Mouse (Mus musculus) kidney, postnatal 4 days (tissue): Measurements from ENCODE around the gene Tifab.

Source experiments
- DNase-seq, 2 experiments: peaks; one replicate each; pipeline ENCODE4 v3.0.0; 2021; ENCODE audit warnings: mixed read lengths in 2 of 2

The Tifab gene

DNA sequence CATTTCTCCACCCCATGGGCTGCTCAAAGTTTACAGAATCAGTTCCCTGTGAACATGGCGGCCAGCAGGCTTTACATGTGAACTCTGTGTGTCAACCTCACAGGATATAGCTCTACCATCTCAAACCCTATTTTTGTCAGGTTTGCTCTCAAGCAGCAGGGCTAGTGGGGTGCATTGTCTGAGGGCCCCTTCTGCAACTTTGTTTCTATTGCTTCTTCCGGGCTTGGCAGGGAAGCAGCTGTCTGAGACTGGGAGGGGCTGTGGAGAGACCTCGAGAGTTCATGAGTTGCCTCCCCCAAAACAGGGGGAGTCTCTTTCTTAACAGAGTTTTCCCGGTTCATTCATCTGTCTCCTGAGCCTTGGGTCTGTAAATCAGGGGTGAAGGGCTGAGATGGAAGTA, 2.8 kb downstream of the Tifab start:
- peak in 1 of 2 experiments; percentile 35 for DNase-seq

DNA sequence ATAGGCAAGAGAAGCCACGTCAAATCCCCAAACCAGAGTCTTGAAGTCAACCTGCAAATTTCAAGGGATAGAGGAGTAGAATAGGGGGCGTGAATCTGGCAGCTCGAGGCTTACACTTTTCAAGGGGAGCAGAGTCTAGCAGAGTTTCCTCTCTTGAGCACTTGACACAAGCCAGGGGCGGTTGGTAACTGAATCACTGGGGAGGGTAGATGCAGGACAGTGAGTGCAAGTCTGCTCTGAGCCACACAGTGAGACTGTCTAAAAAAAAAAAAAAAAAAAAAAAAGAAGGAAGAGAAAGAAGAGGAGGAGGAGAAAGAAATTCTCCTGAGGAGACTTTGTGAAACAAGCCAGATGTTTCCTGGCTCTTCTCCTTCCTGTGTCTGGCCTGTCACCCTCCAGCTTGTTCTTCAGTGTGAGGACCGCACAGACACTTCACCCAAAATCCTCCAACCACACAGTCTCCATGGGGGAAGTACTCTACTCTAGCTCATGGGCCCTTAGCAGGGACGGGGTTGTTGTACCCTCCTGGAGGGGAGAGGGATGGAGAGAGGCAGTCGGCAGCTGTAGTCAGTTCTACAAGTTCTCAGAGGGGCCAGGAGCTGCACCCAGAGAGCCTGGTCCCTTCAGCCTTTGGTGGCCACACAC, 5.7 kb downstream of the Tifab start:
- DNase-seq, result peak; percentile 24 to 30

DNA sequence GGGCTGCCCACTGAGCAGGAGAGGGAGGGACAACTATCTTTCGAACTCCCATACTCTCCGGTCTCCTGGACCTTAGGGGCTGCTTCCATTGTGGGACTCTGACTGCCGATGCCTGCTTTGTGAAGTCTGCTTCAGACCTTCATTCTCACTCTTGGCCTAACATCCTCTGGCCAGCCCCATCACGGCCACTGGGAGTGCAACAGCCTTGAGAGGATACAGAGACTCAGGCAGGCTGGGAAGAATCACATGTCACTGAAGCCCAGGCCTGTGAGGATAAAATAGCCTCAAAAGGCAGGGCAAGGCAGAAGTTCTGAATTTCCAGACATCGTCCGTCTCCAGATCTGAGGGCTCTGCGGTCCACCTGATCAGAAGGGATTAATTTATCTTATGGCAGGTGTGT, 6.6 kb downstream of the Tifab start:
- DNase-seq, result peak; percentile 54 to 69

DNA sequence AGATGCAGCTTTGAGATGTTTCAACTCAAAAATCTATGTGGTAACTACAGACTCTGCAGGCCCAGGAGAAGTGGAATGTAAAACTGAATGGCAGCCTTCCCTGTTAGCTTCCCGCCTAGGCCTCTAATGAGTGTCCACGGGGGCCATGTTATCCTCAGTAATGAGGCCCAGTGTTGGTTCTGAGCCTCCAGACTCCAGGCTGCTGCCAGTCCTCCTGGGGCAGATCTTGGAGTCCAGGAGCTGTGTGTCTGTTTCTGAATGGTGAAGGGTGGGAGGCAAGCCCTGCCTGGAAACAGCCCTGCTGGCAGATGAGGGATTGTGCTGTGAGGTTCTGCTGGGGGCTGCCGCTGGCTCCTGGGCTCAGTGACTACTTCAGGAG, 10.3 kb downstream of the Tifab start:
- DNase-seq, result peak in 1 of 2 experiments; percentile 37

DNA sequence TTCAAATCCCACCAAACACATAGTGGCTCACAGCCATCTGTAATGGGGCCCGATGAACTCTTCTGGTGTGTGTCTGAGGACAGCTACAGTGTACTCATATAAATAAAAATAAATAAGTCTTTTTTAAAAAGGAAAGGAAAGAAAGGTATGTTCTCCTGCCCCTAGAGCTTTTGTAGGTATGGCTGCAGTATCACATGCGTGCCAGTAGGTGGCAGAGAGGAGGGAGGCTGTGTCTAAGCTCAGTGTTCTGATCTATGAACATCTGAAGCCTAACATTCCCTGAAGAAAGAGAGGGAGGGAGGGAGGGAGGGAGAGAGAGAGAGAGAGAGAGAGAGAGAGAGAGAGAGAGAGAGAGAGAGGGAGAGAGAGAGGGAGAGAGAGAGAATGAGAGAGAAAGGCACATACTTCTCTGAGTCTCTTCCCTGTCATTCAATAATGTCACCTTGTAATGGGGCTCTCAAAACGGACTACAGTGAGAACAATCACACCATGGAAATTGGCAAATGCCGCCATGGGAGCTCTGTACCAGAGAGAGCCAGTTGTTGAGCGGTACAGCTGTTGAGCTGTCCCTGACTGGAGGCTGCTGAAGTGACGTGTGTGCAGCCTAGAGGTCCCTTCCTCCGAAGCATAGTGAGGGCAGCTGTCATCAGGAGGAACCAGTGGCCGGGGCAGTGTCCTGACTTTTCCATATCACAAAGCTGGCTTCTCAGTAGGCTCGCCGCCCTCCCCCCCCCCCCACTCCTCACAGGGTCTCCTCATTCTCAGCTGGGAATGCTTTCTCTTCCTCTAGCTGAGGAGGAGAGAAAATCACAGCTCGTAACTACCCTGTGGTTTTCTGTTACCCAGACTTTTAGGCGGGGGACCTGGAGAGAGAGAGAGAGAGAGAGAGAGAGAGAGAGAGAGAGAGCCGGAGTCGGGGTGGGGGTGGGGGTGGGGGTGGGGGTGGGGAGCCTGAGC, 11.0 kb downstream of the Tifab start:
- DNase-seq, result peak; percentile 50 to 61

DNA sequence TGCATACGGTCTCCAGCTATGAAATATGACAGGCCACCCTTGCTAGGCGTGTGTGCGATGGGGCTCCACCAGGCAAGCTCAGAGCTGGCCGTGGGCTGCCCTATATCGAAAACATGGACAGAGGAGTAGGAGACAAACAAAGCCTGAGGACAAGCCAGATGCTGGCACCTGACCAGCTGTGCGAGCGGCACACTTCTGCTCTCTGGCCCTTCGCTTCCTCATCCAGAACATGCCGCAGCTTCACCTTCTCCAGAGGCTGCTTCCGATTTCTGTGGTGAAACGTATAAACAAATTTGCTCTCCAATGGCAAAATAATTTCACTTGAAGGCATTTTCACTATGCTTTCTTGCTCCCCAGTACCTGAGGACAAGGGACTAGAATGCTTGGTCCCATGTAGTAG, 13.1 kb downstream of the Tifab start:
- DNase-seq, result no peak

DNA sequence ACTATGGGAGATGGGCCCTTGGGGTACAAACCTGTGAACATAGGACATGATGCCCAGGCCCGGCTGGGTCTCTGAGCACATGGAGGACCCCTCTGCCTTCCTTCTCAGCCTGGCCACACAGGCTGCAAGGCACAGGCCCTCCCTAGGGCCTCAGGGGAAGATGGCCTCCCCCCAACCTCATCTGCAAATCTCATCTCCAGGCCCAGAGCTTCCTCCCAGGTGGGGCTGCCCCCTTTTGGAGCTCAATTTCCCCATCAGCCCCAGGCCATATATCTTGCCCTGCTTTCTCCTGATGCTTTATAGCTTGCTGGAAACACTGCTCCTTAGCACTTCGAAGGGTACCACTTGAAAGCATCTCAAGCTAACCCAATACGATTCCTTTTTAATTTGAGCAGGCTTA, 14.3 kb downstream of the Tifab start:
- no peak for DNase-seq

DNA sequence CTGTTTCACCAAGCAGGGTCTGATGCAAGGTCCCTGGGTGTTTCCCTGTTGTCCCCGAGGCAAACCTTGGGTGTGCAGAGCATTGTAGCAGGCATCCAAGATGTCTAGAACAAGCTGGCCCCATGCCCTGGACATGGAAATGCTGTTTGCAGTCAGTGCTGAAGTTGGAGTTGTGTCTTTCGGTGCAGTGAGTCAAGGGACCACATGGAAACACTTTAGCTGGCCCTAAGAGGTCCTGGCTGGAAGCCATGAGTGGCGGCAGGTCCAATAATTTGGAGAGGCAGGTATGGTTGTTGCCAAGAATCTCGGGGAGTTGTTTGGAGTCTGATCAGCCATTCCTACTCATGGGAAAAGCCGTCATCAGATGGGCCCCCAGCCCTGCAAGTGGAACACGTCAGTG, 14.9 kb downstream of the Tifab start:
- peak; percentile 52 to 63 for DNase-seq

DNA sequence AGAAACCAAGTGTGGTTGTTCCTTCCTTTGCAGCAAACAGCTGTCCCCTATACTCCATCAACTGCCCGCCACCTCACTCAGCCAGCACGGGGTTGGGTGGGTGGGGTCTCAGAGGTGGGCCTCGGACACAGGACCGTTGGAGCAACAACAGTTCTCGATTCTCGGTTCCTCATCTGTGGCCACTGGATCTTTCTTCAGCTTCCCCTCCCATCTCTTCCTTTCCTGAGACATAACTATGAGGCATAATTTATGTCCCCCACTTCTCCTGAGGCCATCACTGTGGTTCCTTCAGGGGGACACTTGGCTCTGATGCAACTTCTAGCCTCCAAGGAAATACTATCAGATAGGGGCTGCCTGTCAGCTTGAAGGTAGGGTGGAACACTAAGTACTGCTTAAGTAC, 15.8 kb downstream of the Tifab start:
- no peak for DNase-seq

DNA sequence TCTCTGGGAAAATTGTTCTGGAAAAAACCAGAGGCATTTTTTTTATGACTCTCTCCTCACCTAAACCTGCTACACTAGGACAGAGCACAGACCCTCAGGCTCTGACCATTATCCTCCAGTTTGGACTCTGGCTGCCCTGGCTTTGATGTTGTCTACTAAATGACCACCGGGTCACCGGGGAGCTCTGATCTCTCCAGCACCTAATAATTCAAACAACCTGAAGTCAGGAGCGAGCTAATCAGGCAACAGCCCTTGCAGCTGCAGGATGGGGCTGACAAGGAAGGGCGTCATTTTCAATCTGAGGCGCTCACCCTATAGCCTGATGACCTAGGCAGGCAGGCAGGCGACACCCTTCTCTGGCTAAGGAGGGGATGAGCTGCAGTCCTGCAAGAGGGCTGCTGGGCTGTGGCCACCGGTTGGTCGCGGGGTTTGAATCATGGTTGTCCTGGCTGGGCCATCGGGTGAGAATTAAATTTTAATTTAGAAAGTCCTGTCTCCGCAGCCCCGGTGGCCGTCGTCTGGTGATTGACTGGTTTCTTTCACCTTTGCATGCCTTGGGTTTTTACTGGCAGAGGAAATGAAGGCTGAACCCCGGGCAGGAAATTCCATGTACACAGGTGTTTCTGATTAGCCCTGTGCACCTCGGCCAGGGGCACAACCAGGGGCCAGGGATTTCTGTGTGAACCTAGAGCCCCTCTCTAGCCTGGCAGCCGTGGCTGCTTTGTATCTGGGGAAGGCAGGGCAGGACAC, 18.9 kb downstream of the Tifab start:
- peak in 1 of 2 experiments; percentile 21 for DNase-seq

DNA sequence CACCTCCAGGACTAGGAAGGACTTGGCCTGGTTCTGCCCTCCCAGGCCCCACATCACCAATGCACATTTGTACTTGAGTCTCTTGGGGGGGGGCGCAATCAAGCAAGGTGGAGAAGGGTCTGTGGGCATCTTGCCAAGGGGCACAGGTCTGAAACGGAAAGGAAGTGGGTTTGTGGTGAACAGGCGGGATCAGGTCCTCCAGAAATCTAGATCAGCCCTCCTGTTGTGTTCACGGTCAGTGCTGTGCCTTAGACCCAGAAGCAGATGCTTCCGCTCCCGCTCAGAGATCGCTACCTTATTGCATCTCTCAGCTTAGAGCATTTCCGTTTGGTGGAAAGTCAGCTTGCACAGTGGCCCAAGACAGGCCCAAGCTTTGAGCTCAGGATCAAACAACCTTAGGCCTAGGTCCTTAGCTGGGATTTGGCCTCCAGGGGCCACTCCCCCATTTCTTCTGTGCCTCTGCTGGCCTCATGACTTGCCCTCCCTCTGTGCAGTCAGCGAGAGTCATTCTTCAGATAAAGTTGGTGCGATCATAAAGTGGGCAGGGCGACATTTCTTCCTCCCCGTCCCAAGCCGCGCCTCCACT, 19.6 kb downstream of the Tifab start:
- peak; percentile 20 to 31 for DNase-seq

DNA sequence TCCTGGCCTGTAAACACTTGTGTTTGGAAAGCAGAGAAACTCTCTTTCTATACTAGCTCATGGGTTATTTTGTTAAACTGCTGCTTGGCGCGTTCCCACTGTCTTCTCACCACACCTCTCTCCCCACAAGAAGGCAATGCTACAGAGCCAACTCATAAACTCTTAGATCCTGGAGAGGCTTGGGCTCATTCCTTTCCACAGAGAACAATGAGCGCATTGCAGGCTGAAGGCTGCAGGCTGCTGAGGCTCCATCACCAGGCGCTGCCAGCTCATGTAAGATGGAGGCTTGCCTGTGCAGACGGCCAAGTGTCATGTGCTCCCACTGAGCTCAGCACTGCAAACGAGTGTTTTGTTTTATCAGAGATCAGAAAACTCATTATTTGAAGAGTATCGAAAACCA, 23.0 kb downstream of the Tifab start:
- no peak for DNase-seq

DNA sequence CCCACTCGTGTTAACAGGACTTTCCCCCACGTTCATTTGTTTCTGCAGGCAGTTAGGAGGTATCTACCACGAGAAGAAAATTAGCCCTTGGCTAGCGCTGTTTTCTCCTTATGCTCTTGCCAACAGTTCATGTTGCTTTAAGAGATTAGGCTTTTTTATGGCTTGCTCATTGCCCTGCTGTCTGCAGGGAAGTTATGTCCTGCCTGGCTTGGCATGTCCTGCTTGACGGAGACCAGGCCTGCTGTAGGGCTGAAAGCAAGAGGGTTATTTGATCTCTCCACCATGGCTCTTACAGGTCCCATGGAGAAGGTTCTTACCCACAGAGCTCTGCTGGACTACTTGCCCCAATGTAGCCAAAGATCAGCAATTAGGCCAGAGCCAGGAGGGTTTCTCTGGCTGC, 23.6 kb downstream of the Tifab start:
- DNase-seq, result peak; percentile 40 to 59

DNA sequence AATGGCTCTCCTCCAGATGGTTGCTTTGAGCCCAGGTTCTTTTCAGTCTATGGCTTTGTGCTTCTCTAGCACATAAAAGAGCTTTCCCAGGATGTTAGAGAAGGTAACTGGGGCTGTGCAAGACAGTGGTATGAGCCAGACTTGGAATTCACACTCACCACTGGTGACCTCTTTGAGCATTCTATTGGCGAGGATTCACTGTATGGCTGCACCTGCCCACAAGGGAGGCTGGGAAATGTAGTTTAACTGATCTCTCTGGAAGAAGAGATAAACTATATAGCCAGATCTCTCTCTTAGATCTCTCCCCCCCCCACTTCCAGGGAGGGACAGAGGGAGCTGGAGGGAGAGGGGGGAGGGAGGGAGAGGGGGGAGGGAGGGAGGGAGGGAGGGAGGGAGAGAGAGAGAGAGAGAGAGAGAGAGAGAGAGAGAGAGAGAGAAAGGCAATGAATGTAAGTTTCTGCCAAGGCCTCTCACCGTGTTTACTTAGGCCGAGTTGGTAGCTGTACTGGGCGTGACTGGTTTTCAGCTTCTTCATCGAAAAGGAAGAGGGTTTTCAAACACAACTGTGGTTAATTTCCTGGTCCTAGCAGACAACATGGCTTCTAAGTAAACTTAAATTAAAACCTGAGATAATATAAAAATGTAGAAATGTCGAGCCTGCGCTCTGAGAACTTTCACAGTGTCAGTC, 25.8 kb downstream of the Tifab start:
- no peak for DNase-seq

DNA sequence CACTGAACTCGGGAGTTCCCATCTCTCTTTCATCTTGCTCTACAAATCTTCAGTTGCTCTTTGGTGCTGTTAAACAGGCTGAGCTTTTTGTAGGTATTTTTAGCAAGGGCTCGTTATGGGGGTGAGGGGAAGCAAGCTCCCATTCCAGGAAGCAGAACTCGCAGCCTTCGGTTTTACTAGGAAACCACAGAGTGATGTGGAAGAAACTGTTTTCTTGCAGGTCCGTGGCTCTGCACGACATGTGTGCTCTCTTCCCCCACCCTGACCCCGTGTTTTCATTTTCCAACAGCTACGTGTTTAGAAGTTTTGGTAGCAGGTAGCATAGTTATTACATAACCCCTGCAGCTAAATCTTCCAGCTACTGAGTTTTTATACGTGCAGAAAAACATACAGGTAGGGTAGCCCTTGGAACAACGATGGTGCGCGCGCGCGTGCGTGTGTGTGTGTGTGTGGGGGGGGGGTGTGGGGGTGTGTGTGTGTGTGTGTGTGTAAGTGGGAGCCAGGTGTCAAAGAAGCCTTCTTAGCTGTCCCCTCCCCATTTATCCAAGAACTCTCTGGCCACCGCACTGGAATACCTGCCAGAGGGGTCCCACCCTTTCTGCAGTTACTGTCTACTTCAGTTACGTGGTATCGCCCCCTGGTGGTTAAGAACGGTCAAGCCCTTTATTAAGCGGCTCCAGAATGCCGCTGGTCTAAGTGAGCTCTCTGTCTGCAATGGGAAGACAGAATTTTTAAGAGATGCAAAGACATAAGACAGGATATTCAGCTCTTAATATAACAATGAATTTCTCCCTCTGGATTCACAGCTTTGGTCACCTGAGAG, 27.1 kb downstream of the Tifab start:
- DNase-seq, result peak; percentile 81 to 84

DNA sequence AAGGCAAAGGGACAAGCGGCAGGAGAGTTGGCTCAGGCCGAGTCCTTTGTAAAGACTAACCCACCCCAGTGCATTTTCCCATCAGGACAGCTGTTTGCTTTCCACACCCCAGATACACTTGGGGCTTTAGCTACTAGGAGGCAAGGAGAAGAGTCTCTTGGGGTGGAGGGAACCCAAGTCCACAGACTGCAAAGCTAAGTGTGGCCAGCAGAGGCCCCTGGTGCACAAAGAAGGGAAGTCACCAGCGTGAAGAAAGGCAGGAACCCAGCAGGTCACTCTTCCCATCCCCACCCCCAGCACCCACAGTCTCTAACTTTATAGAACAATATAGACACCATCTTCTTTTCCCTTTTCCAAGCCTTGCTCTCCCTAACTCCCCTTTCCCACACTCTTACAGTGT, 33.2 kb downstream of the Tifab start:
- peak; percentile 57 to 70 for DNase-seq

DNA sequence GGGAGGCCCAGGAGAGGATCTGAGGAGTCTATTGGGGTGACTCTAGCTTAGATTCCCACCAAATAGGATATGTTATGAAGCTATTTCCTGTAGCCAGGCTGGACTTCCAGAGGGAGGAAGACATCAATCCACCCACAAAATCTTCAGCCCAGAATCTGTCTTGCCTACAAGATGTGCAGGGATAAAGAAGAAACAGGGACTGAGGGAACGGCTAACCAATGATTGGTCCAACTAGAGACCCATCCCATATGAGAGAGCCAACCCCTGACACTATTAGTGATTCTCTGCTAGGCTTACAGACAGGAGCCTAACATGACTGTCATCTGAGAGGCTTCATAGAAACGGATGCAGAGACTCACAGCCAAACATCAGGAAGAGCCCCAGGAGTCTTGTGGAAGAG, 34.7 kb downstream of the Tifab start:
- DNase-seq, result peak; percentile 27 to 38

DNA sequence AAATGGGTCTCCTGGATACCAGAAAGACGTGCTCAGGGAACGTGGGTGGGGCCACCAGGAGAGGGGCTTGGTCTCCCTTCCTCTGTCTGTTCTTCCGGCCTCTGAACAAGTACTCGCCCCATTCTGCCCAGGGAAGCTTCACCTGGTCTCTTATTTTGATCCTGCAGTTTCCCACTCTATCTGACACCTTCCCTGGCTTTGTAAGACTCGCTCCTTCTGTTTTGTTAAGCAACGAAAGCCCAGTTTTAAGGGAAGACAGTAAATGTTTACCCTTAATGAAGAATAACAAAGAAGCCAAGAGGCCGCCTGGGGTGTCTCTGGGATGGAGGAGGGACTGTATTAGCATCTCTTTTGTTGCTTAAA, 35.6 kb downstream of the Tifab start:
- no peak for DNase-seq

DNA sequence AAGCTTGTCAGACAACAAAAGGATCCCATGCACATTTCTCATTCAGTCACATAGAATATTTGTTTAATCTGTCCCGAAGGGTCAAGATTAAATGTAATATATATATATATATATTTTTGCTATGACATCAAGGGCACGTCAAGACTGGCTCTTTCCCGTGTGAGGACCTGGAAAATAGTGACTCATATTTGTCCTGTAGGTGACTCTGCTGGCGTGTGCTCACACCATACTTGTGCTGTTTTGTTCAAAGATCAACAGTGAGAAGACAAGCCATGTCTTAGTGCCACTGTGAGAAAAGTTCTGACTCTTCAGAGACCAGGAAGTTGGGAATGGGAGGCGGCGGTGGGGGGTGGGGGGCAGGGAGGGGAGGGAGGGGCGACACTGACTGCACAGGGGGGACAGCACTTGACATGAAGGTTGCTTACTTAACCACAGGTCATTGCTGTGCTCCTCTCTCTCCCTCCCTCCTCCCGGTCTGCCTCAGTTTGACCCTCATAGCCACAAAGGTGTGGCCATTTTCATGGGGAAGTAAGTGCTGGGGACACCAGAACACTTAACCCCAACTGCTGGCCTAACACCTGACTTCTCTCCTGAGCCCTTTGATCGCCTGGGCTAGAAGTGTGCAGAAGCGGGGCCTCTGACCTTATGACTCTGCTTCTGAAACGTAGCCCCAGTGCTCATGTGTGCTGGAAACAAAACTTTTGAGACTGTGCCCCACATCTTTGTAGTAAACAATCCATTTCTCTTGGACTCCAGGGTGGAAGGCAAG, 36.1 kb downstream of the Tifab start:
- no peak for DNase-seq

DNA sequence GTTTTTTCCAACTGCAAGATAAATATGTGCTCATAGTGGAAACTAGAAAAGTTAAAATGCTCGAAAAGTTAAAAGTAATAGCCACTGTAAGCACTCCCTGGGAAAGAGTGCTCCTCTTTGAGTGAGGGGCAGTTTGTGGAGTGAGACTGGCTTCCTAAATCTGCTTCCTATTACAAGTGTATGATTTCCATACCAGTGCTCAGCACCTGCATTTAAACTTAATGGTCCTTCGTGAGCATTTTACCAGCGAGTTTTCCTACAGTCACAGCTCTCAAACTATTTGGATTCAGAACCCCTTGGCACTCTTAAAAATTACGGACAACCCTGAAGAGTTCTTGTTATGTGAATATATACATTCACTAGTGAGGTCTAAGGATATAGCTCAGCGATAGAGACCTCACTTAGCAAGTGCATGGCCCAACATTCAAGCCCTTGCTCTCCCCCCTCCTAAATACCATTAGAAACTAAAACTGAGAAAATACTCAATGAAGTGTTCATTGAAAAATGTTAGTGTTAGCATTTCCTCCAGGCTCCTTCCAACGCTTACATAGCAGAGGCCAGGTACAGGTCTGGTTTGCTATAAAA, 39.4 kb downstream of the Tifab start:
- DNase-seq, result no peak
